Mouse (Mus musculus): ENCODE measurements around the gene Epha1. TPM values are rescaled to one million over a fixed set of nuclear protein-coding genes. Genes with fewer than 3 reads are reported as not detected.

Epha1 gene
- polyA plus RNA-seq, 1 experiment from 2014 or later, result 4.3 TPM

DNA sequence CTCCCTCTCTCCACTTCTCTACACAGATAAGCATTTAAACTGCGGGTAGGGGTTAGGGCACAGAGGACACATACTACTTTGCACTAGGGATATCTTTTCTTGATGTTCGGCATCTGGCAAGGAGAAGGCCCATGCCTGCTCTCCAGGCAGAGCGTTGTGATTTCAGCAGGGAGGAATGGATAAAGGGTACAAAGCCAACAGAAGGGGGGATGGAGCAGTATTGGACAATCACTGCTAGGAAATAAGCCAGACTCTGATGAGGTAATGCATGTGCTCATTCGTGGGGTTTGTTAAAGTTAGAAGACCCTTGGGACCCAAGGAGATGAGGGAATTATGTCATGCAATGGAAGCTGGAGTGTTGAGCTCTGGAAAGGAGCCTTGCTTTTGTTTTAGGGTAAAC is 1.6 kb upstream of the Epha1 start:
- DNase-seq (ENCODE audit: low spot score), result no peak

GRCm38 (mm10) chr6:42373669-42374430 is 782 bp upstream of the Epha1 start:
- DNase-seq (ENCODE audit: low spot score), result no peak

GRCm38 (mm10) chr6:42372421-42372815 is 650 bp downstream of the Epha1 start:
- no peak for DNase-seq (ENCODE audit: low spot score)

DNA sequence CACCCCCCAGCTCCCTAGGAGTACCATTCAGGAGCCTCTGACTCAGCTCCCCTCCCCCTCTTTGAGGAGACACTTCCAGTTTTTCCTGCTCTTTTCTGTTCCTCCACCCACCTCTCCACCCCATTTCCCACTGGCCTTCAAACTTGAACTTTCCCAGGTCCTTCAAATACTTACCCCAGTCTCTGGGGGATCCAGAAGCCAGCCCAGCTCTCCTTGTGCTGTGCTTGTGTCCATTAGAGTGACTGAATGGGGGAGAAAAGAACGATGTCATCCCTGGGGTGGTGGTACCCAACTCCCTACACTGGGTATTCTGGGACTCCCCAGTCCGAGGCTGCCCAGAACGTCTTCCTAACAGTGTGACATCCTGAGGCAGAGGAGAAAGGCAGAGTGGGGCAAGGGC is 1.1 kb downstream of the Epha1 start:
- DNase-seq (ENCODE audit: low spot score), result no peak

DNA sequence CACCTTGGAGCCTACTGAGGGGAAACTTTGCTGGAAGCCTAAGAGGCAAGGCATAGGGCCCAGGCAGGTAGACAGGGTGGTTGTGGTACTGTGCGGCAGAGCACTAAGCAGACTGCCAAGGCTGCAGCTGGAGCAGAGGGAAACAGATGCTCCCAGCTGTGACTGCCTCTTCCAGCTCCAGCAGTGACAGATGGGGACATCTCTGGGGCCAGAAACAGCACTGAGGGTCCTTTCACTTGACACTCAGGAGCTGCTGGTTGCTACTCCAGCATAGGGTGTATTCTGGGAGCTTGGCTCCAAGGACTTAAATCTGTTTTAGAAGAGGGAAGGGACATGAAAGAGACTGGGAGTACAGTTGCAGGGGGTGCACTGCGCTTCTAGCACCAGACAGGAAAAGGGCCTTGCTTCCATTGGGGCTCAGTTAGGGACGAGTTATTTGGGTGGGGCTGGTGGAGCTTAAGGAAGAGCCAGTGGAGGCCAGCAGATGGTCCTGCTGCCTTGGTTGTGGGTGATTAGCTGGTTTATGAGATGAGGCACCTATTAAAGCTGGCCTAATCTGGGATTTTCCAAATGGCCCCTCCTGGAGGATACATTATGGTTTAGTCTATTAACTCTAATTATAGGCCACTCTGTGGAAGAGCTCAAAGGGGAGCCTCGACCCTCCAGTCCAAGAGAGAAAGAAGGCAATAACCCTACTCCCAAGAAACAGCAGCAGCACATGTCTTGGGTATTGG is 2.3 kb downstream of the Epha1 start:
- no peak for DNase-seq (ENCODE audit: low spot score)

- no peak for DNase-seq (ENCODE audit: low spot score)
Observed at GRCm38 (mm10) chr6:42369870-42370269, 3.2 kb downstream of the Epha1 start.

GRCm38 (mm10) chr6:42365215-42365614 is 7.9 kb downstream of the Epha1 start:
- DNase-seq (ENCODE audit: low spot score), result no peak

- no peak for DNase-seq (ENCODE audit: low spot score)
Observed at GRCm38 (mm10) chr6:42364607-42365006, 8.5 kb downstream of the Epha1 start.

DNA sequence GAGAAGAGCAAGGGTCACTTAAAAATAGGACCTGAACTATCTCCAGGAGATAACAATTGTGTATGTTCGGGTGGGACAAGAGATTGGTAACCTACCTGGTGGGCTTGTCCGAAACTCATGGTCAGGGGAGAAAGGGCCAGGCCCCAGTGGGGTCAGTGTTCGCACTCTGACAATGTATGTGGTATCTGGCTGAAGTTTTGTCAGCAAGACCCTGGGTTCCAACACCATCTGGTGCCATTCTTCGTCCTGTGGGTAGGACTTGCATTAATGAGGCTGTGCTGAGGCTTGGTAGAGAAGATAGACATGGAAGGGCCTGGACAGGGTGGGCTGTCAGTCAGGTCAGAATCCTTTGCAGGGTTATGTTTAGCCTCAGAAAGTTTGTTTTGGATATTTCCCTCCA is 9.0 kb downstream of the Epha1 start:
- no peak for DNase-seq (ENCODE audit: low spot score)

GRCm38 (mm10) chr6:42362974-42363373 is 10.1 kb downstream of the Epha1 start:
- DNase-seq (ENCODE audit: low spot score), result no peak

DNA sequence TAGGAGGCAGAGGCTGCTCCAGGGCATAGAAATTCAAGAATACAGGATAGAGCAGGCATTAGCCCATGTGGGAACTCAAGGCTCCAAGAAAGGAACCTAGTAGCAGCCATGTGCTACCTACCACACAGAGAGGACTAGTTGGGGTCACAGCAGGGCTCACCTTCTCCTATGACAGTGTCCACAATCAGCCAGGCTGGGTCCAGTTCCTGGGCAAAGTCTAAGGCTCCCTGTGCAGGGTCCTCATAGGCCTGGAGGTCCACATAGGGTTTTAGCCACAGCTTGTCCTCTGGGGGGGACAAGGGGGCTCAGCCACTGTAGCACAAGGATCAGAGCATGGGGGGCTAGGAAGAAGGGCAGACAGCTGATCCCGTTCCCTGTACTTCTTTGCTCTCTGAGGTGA is 10.6 kb downstream of the Epha1 start:
- no peak for DNase-seq (ENCODE audit: low spot score)

DNA sequence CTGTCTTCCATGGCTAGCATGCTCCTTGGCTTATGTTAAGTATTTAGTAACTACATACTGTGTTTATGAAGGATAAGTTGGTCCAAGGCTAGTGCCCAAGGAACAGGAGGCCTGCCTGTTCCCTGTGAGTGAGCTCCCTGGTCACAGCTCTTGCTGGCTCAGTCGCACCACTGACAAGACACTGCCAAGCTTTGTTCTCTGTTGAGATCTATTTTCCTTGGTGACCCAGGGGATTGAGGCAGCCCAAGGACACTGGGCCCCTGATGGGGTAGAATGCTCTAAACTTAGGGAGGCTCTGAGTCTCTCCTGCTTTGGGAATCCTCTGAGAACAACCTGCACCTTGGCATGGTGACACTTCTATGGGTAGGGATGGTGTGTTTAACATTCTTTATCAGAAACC is 11.0 kb downstream of the Epha1 start:
- no peak for DNase-seq (ENCODE audit: low spot score)

DNA sequence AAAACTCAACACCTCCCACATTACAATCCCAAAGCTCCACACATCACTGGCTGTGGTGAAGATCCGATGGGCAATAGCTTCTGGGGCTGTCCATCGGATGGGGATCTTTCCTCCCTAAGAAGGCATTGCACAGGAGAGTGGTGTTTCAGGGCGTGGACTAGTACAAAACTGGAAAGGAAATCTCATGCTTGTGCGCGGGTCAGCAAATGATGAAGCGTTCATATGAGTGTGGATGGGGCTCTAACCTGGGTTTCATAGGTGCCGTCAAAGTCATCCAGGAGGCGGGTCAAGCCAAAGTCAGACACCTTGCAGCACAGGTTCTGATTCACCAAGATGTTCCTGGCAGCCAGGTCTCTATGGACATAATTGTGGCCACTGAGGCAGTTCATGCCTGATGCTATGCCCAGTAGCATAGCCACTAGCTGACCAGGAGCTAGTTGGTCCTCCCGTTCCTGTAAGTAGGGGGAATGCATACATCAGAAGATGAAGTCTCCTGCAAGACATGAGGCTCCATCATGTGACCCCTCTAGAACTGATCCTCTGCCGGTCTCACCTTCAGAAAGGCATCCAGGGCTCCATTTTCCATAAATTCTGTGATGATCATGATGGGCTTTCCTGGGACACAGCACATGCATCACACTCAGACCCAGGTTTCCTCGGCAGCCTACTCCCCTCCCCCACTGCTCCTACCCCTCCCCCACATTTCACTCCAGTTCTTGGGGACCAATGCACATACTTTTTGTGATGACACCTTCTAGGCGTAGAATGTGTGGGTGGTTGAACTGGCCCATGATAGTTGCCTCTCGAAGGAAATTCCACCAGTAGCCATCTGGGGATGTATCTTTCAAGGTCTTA is 11.8 kb downstream of the Epha1 start:
- DNase-seq (ENCODE audit: low spot score), result no peak

DNA sequence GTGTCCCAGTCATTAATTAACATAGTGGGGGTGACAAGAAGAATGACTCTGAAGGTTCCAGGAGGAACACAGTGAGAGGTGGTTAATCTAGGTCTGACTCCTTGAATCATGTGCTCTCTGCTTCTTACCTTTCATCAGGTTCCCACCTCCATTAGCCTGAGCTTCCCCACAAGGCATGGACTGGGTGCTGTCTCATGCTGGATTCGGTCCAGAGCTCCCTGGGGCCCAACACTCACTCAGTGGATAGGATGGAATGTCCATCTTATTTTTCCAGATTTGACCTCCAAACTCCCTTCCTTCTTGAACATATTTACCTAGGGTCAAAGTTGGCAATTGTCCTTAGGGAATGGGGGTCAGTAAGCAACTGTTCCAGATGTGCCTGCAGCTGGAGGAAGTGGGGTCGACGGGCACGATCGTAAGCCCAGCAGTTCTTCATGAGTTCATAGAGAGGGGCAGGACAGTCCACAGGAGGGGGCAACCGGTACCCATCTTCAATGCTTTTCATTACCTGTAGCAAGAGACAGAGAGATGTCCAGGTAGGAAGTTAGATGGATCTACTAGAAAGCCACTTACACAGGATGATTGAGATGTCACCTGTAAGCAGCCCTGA is 12.7 kb downstream of the Epha1 start:
- no peak for DNase-seq (ENCODE audit: low spot score)

- DNase-seq (ENCODE audit: low spot score), result no peak
Observed at GRCm38 (mm10) chr6:42359364-42360147, 13.5 kb downstream of the Epha1 start.

DNA sequence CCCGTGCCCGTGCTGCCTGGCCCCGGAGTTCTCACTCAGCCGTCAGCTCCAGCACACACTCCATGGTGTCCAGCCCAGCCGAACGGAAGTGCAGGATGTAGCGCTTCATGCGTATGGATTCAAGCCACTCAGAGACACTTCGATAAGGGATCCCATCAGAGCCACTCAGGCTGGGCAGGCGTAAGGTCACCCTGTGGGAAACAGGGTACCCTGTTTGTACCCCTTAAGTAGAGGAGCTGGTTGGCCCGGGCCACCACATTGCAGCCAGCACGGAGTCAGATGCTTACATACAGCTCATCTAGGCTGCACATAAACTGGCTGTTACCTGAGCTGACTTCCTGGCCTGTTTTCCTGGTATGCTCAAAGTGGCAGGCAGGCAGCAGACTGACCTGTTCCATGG is 14.2 kb downstream of the Epha1 start:
- DNase-seq (ENCODE audit: low spot score), result no peak

- DNase-seq (ENCODE audit: low spot score), result no peak
Observed at GRCm38 (mm10) chr6:42357901-42358300, 15.2 kb downstream of the Epha1 start.

DNA sequence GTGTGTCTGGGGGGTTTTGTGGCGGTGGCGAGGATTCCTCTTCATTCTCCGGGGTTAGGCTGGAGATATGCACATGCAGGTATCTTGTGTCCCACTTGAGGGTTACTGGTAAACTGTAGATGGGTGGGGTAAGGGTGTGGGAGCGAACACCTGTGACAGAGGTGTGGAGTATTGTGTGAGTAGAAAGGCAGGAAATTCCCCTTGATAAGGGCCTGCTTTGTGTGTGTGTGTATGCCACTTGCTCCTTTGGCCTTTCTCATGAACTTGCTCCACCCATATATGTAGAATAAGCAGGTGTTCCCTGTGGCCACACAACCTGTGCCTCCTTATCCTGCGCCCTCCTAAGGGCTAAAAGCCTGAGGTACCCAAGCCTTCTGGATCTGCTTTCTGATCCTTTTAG is 16.2 kb downstream of the Epha1 start:
- no peak for DNase-seq (ENCODE audit: low spot score)

- no peak for DNase-seq (ENCODE audit: low spot score)
Observed at GRCm38 (mm10) chr6:42355794-42356600, 17.1 kb downstream of the Epha1 start.

GRCm38 (mm10) chr6:42355366-42355765 is 17.7 kb downstream of the Epha1 start:
- no peak for DNase-seq (ENCODE audit: low spot score)

Measured in thymus, postnatal 0 days (tissue).